Mouse (Mus musculus) liver, adult 2 months (tissue): ENCODE data around the gene Pde9a.

Experiments used
- CTCF ChIP-seq: fragments of 200-500 bp; IDR thresholded peaks from 2 replicates; pipeline ENCODE4 v1.5.1; 2011; ENCODE audit warnings: low read depth, low read length, control low read depth
- POLR2A ChIP-seq: fragments of 200-500 bp; IDR thresholded peaks from 2 replicates; pipeline ENCODE4 v1.6.1; 2011; ENCODE audit warnings: low read length, control low read depth; ENCODE audit not compliant: insufficient read depth; ENCODE audit errors: extremely low read depth

DNA sequence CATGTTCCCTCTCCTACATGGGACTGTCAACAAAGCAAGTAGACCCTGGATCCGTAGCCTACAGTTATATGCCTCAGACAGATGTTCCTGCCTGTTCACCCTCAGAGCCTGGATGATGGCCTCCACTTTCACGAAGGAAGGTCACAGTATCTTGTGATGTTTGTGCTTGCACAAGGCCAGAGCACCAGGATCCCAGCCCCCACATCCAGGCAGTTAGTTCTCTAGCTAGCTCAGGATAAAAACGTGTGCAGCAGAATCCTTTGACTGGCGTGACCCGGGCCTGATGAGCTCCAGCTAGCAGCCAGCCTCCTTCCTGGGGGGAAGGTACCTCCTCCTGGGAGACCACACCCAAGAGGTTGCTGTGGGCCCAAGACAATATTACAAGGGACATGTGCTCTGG lies 82.5 kb downstream of the Pde9a start:
- TF ChIP-seq POLR2A (no peak), CTCF (no peak)
